Mouse (Mus musculus) brain, embryonic 18.5 days (tissue): ENCODE data around the gene Lad1.

Source experiments
- DNase-seq: peaks from one replicate; pipeline ENCODE4 v3.0.0-alpha.2; 2012; ENCODE audit warnings: low read depth, low spot score

Gene Lad1

GRCm38 (mm10) chr1:135844481-135844880 is 26.1 kb downstream of the Lad1 start:
- DNase-seq = no peak

- no peak for DNase-seq
Measured at GRCm38 (mm10) chr1:135846632-135847031, 28.2 kb downstream of the Lad1 start.

- no peak for DNase-seq
Measured at GRCm38 (mm10) chr1:135847139-135847562, 28.8 kb downstream of the Lad1 start.

GRCm38 (mm10) chr1:135847611-135848351 is 29.4 kb downstream of the Lad1 start:
- no peak for DNase-seq

- DNase-seq = no peak
Measured at GRCm38 (mm10) chr1:135850722-135851512, 32.5 kb downstream of the Lad1 start.

GRCm38 (mm10) chr1:135852044-135852756 is 33.8 kb downstream of the Lad1 start:
- DNase-seq = peak; percentile 12

GRCm38 (mm10) chr1:135853200-135853599 is 34.8 kb downstream of the Lad1 start:
- DNase-seq = no peak

GRCm38 (mm10) chr1:135854591-135855343 is 36.4 kb downstream of the Lad1 start:
- DNase-seq = no peak

- no peak for DNase-seq
Measured at GRCm38 (mm10) chr1:135855344-135855687, 36.9 kb downstream of the Lad1 start.

GRCm38 (mm10) chr1:135856070-135856469 is 37.7 kb downstream of the Lad1 start:
- no peak for DNase-seq

GRCm38 (mm10) chr1:135857137-135857775 is 38.9 kb downstream of the Lad1 start:
- DNase-seq = no peak

GRCm38 (mm10) chr1:135858533-135858932 is 40.1 kb downstream of the Lad1 start:
- no peak for DNase-seq

GRCm38 (mm10) chr1:135861091-135861490 is 42.7 kb downstream of the Lad1 start:
- no peak for DNase-seq

GRCm38 (mm10) chr1:135861980-135862552 is 43.7 kb downstream of the Lad1 start:
- no peak for DNase-seq

- no peak for DNase-seq
Measured at GRCm38 (mm10) chr1:135862561-135862960, 44.2 kb downstream of the Lad1 start.

- no peak for DNase-seq
Measured at GRCm38 (mm10) chr1:135863786-135864335, 45.5 kb downstream of the Lad1 start.

GRCm38 (mm10) chr1:135864830-135865229 is 46.4 kb downstream of the Lad1 start:
- no peak for DNase-seq

- peak; percentile 22 for DNase-seq
Measured at GRCm38 (mm10) chr1:135865518-135866194, 47.3 kb downstream of the Lad1 start.

- DNase-seq = no peak
Measured at GRCm38 (mm10) chr1:135868570-135868969, 50.2 kb downstream of the Lad1 start.

GRCm38 (mm10) chr1:135872991-135873390 is 54.6 kb downstream of the Lad1 start:
- DNase-seq = no peak
